Mouse (Mus musculus): ENCODE measurements around the gene Acvr2a.

GRCm38 (mm10) chr2:48825878-48826277, 12.0 kb downstream of the Acvr2a start:
- TF ChIP-seq GATA1 (IDR thresholded peaks at IDR 0.05; ENCODE audit: borderline replicate concordance, low read length) (no peak), FLI1 (IDR thresholded peaks at IDR 0.05; ENCODE audit: low read length) (no peak)

Data from megakaryocyte, embryonic 14.5 days (primary cell).